Mouse (Mus musculus): Measurements from ENCODE around the gene Coq8a. TPM values are rescaled to one million over a fixed set of nuclear protein-coding genes. Genes with fewer than 3 reads are reported as not detected.

Gene Coq8a
- total RNA-seq (2014; fragmentation: Nextera tagmentation) (6.3 and 8.4 TPM in 2 replicates), total RNA-seq (2017) (18.3 and 22.3 TPM in 2 replicates)

- ATAC-seq (replicated peaks; ENCODE audit: low FRiP score, low TSS enrichment, poor library complexity, severe bottlenecking), result no peak
Measured at GRCm38 (mm10) chr1:180198959-180199714, at the start of gene Coq8a. Gene Coq8a (minus strand): TSS chr1:180199602.

GRCm38 (mm10) chr1:180248593-180249146 is 49.3 kb upstream of the Coq8a start:
- ATAC-seq (replicated peaks; ENCODE audit: low FRiP score, low TSS enrichment, poor library complexity, severe bottlenecking), result no peak

- ATAC-seq (replicated peaks; ENCODE audit: low FRiP score, low TSS enrichment, poor library complexity, severe bottlenecking), result peak; percentile 80
Measured at GRCm38 (mm10) chr1:180247901-180248300, 48.5 kb upstream of the Coq8a start.

- no peak for ATAC-seq (replicated peaks; ENCODE audit: low FRiP score, low TSS enrichment, poor library complexity, severe bottlenecking)
Measured at GRCm38 (mm10) chr1:180245741-180246507, 46.5 kb upstream of the Coq8a start.

- ATAC-seq (replicated peaks; ENCODE audit: low FRiP score, low TSS enrichment, poor library complexity, severe bottlenecking), result no peak
Measured at GRCm38 (mm10) chr1:180231729-180232128, 32.3 kb upstream of the Coq8a start.

- no peak for ATAC-seq (replicated peaks; ENCODE audit: low FRiP score, low TSS enrichment, poor library complexity, severe bottlenecking)
Measured at GRCm38 (mm10) chr1:180230580-180230979, 31.2 kb upstream of the Coq8a start.

GRCm38 (mm10) chr1:180229906-180230305 is 30.5 kb upstream of the Coq8a start:
- ATAC-seq (replicated peaks; ENCODE audit: low FRiP score, low TSS enrichment, poor library complexity, severe bottlenecking), result no peak

GRCm38 (mm10) chr1:180228854-180229253 is 29.5 kb upstream of the Coq8a start:
- no peak for ATAC-seq (replicated peaks; ENCODE audit: low FRiP score, low TSS enrichment, poor library complexity, severe bottlenecking)

GRCm38 (mm10) chr1:180226766-180227165 is 27.4 kb upstream of the Coq8a start:
- ATAC-seq (replicated peaks; ENCODE audit: low FRiP score, low TSS enrichment, poor library complexity, severe bottlenecking), result no peak

- ATAC-seq (replicated peaks; ENCODE audit: low FRiP score, low TSS enrichment, poor library complexity, severe bottlenecking), result peak; percentile 76
Measured at GRCm38 (mm10) chr1:180226221-180226713, 26.9 kb upstream of the Coq8a start.

GRCm38 (mm10) chr1:180225500-180226220 is 26.3 kb upstream of the Coq8a start:
- ATAC-seq (replicated peaks; ENCODE audit: low FRiP score, low TSS enrichment, poor library complexity, severe bottlenecking), result peak; percentile 91

- ATAC-seq (replicated peaks; ENCODE audit: low FRiP score, low TSS enrichment, poor library complexity, severe bottlenecking), result no peak
Measured at GRCm38 (mm10) chr1:180222007-180222406, 22.6 kb upstream of the Coq8a start.

GRCm38 (mm10) chr1:180220791-180221542 is 21.6 kb upstream of the Coq8a start:
- ATAC-seq (replicated peaks; ENCODE audit: low FRiP score, low TSS enrichment, poor library complexity, severe bottlenecking), result no peak

- no peak for ATAC-seq (replicated peaks; ENCODE audit: low FRiP score, low TSS enrichment, poor library complexity, severe bottlenecking)
Measured at GRCm38 (mm10) chr1:180216541-180217276, 17.3 kb upstream of the Coq8a start.

- peak; percentile 96 for ATAC-seq (replicated peaks; ENCODE audit: low FRiP score, low TSS enrichment, poor library complexity, severe bottlenecking)
Measured at GRCm38 (mm10) chr1:180215044-180215443, 15.6 kb upstream of the Coq8a start.

GRCm38 (mm10) chr1:180212911-180213310 is 13.5 kb upstream of the Coq8a start:
- no peak for ATAC-seq (replicated peaks; ENCODE audit: low FRiP score, low TSS enrichment, poor library complexity, severe bottlenecking)

GRCm38 (mm10) chr1:180210781-180211271 is 11.4 kb upstream of the Coq8a start:
- ATAC-seq (replicated peaks; ENCODE audit: low FRiP score, low TSS enrichment, poor library complexity, severe bottlenecking), result no peak

GRCm38 (mm10) chr1:180210031-180210432 is 10.6 kb upstream of the Coq8a start:
- no peak for ATAC-seq (replicated peaks; ENCODE audit: low FRiP score, low TSS enrichment, poor library complexity, severe bottlenecking)

All from megakaryocyte-erythroid progenitor cell, adult 5-6 weeks (primary cell).